Mouse (Mus musculus) lung, postnatal 14 days (tissue): Measurements from ENCODE around the gene Myo15b.

ENCODE experiments used
- DNase-seq: peaks from one replicate; pipeline ENCODE4 v3.0.0; 2021

The Myo15b gene

GRCm38 (mm10) chr11:115858354-115858753 lies at the start of gene Myo15b:
Myo15b (plus strand) TSS chr11:115858406.
- DNase-seq = no peak

- peak; percentile 65 for DNase-seq
Measured at GRCm38 (mm10) chr11:115808696-115809310, 49.4 kb upstream of the Myo15b start.

- peak; percentile 63 for DNase-seq
Measured at GRCm38 (mm10) chr11:115809311-115809781, 48.9 kb upstream of the Myo15b start.

- peak; percentile 63 for DNase-seq
Measured at GRCm38 (mm10) chr11:115810377-115810776, 47.8 kb upstream of the Myo15b start.

GRCm38 (mm10) chr11:115811381-115812093 lies 46.7 kb upstream of the Myo15b start:
- DNase-seq = no peak

GRCm38 (mm10) chr11:115812095-115812494 lies 46.1 kb upstream of the Myo15b start:
- DNase-seq = peak; percentile 64

GRCm38 (mm10) chr11:115812533-115813420 lies 45.4 kb upstream of the Myo15b start:
- no peak for DNase-seq

GRCm38 (mm10) chr11:115813507-115814296 lies 44.5 kb upstream of the Myo15b start, which contains the start of gene Caskin2:
Caskin2 (minus strand) TSS chr11:115813639.
- DNase-seq = peak; percentile 98

GRCm38 (mm10) chr11:115814605-115815450 lies 43.4 kb upstream of the Myo15b start, which contains the start of gene Tsen54:
Tsen54 (plus strand) TSS chr11:115814724.
- peak; percentile 89 for DNase-seq

GRCm38 (mm10) chr11:115817331-115817730 lies 40.9 kb upstream of the Myo15b start:
- no peak for DNase-seq

GRCm38 (mm10) chr11:115819915-115820623 lies 38.1 kb upstream of the Myo15b start:
- no peak for DNase-seq

- DNase-seq = no peak
Measured at GRCm38 (mm10) chr11:115821001-115821400, 37.2 kb upstream of the Myo15b start.

- DNase-seq = peak; percentile 91
Measured at GRCm38 (mm10) chr11:115823774-115824740, 34.1 kb upstream of the Myo15b start, which contains the start of gene Llgl2. Llgl2 (plus strand) TSS chr11:115824049.

- DNase-seq = no peak
Measured at GRCm38 (mm10) chr11:115824813-115825212, 33.4 kb upstream of the Myo15b start.

GRCm38 (mm10) chr11:115826487-115826886 lies 31.7 kb upstream of the Myo15b start:
- no peak for DNase-seq

GRCm38 (mm10) chr11:115827624-115828023 lies 30.6 kb upstream of the Myo15b start:
- DNase-seq = peak; percentile 43

- no peak for DNase-seq
Measured at GRCm38 (mm10) chr11:115829036-115829435, 29.2 kb upstream of the Myo15b start.

- no peak for DNase-seq
Measured at GRCm38 (mm10) chr11:115830550-115831325, 27.5 kb upstream of the Myo15b start.
